Mouse (Mus musculus): ENCODE data around the gene Gys1. TPM values are rescaled to one million over a fixed set of nuclear protein-coding genes. Genes with fewer than 3 reads are reported as not detected.
"Not testable (repeated sequence)": the region's sequence is repeated elsewhere in the genome, so short reads cannot be mapped to it uniquely, and the experiment has no call there.

The Gys1 gene
- total RNA-seq, 1 experiment from 2014 or later: 7.5 TPM

- no peak for ATAC-seq (replicated peaks; ENCODE audit: low read depth, poor library complexity, severe bottlenecking)
Measured at GRCm38 (mm10) chr7:45475291-45475969, 40.8 kb downstream of the Gys1 start.

DNA sequence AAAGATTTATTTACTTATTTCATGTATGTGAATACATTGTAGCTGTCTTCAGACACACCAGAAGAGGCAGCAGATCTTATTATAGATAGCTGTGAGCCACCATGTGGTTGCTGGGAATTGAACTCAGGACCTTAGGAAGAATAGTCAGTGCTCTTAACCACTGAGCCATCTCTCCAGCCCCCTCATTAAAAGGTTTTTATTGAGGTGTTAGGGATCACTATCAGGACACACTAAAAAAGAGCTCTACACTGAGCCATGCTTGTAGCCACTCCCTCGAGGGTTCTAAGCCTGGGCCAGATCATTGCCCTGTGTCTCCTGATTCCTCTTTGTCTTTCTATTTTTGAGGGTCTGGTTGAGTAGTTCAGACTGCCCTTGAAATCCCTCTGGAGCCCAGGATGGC is 41.8 kb downstream of the Gys1 start:
- ATAC-seq (replicated peaks; ENCODE audit: low read depth, poor library complexity, severe bottlenecking): no peak

- ATAC-seq (replicated peaks; ENCODE audit: low read depth, poor library complexity, severe bottlenecking): peak; percentile 71; the same call in 1 of the 2 replicates
Measured at GRCm38 (mm10) chr7:45477003-45477402, 42.4 kb downstream of the Gys1 start.

GRCm38 (mm10) chr7:45478774-45479173 is 44.1 kb downstream of the Gys1 start:
- no peak for ATAC-seq (replicated peaks; ENCODE audit: low read depth, poor library complexity, severe bottlenecking)

GRCm38 (mm10) chr7:45480310-45480709 is 45.7 kb downstream of the Gys1 start:
- ATAC-seq (replicated peaks; ENCODE audit: low read depth, poor library complexity, severe bottlenecking): not testable (repeated sequence)

- ATAC-seq (replicated peaks; ENCODE audit: low read depth, poor library complexity, severe bottlenecking): peak; percentile 90
Measured at GRCm38 (mm10) chr7:45481374-45481927, 46.8 kb downstream of the Gys1 start, which contains the start of gene Tulp2. Gene Tulp2, plus strand, starts transcription at chr7:45481877.

DNA sequence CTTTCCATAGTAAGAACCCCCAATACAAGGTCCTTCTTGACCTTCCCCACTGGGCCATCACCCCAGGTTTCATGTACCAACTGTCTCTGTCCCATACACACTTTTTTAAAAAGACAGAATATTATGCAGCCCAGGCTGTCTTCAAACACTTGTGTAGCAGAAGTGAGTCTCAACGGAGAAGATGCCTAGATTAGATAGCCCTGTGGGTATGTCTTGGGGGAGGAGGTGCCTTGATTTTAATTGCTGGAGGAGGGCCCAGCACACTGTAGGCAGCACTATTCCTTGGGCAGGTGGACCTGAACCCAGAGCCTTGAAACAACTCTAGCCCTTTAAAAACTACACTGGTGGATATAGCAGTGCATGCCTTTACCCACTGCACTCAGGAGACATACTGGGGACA is 47.5 kb downstream of the Gys1 start:
- no peak for ATAC-seq (replicated peaks; ENCODE audit: low read depth, poor library complexity, severe bottlenecking)

DNA sequence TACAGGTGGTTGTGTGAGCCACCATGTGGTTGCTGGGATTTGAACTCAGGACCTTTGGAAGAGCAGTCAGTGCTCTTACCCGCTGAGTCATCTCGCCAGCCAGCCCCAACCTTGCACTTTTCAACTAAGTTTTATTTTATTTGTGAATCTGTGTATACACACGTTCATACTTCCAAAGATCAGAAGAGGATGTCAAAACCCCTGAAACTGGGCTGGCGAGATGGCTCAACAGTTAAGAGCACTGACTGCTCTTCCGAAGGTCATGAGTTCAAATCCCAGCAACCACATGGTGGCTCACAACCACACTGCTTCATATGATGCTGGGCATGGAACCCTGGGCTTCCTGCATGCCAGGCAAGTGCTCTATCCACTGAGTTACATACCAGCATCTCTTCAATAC is 50.3 kb downstream of the Gys1 start:
- ATAC-seq (replicated peaks; ENCODE audit: low read depth, poor library complexity, severe bottlenecking): not testable (repeated sequence)

- no peak for ATAC-seq (replicated peaks; ENCODE audit: low read depth, poor library complexity, severe bottlenecking)
Measured at GRCm38 (mm10) chr7:45486158-45486557, 51.5 kb downstream of the Gys1 start.

GRCm38 (mm10) chr7:45486761-45487415 is 52.2 kb downstream of the Gys1 start, which contains the start of gene Gm45808:
Gene Gm45808, minus strand, starts transcription at chr7:45486811.
- ATAC-seq (replicated peaks; ENCODE audit: low read depth, poor library complexity, severe bottlenecking): no peak

DNA sequence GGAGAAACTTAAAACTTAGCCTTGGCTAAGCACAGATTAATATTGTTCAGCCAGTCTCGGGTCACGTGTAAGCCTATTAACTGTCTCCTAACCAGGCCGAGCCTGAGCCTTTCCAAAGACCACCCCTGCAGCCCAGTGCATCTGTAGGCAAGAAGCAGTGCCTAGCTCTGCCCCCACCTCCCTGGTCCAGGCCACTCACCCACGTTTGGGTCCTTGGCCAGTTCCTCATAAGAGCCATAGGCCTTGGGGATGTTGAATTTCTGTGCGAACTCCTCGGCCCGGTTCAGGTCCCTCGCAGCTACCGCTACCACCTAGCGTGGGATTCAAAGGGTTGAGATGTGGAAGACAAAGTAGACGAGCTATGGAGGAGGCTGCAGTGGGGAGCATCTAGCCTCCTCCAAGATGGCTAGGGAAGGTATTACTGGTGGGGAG is 53.2 kb downstream of the Gys1 start:
- no peak for ATAC-seq (replicated peaks; ENCODE audit: low read depth, poor library complexity, severe bottlenecking)

DNA sequence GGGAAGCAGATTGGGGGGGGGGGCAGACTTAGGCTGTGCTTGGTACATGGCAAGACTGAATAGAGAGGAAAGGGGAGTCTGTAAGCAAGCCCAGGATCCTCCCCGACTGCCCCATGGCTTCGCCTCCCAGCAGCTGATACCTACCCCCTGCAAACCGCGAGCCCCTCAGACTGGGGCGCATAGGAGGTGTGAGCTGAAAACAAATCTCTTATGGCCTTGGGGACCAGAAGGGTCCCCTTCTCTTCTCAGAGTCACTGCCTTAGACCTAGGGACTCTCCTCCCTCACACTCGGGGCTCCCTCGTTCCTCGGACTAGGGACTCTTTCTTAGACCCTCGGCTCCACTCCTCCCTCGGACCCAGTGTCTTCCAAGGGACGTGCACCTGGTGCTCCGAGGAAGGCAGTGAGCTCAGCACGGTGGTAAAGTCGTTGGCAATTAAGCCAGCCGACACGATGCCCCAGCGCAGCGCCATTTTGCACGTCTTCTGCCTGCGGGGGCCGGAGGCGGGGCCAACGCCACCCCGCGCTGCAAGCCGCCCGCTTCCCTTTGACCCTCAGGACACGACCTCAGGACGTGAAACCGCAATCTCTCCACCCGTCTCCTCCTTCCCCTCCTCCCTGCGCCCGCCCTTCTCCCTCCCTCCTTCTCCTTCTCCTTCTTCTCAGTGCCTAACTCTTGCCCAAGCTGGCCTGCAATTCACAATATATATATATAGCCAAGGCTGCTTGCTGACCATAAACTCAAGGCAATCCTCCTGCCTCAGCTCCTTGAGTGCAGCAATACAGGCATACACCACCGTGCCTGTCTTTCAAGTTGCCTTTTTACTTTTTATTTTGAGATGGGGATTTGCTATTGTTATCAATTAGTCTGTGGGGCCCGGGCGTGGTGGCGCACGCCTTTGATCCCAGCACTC is 53.9 kb downstream of the Gys1 start, which contains the start of gene Dhdh:
Dhdh (minus strand) TSS at position 513 of the 912 bp plus-strand sequence.
- ATAC-seq (replicated peaks; ENCODE audit: low read depth, poor library complexity, severe bottlenecking): peak; percentile 79

GRCm38 (mm10) chr7:45489578-45489977 is 54.9 kb downstream of the Gys1 start:
- no peak for ATAC-seq (replicated peaks; ENCODE audit: low read depth, poor library complexity, severe bottlenecking)

DNA sequence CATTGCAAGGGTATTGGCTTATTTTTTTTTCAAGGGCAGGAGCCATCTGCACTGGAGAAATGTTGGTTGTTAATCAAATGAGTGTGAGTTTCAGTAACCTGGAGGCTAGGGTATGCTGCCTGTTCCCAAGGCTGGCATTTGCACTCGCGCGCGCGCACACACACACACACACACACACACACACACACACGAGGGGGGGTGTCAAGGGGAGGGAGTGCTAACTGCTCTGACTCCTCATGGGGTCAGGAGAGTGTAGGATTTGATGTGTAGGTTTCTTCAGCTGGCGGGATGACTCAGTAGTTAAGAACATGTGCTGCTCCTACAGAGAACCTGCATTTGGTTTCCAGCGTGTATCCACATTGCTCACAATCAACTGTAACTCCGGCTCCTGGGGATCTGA is 56.2 kb downstream of the Gys1 start:
- 0 out of 2 replicates have a peak, but pooled peaks have one; percentile 7 for ATAC-seq (replicated peaks; ENCODE audit: low read depth, poor library complexity, severe bottlenecking)

- peak; percentile 57 for ATAC-seq (replicated peaks; ENCODE audit: low read depth, poor library complexity, severe bottlenecking)
Measured at GRCm38 (mm10) chr7:45491264-45491663, 56.6 kb downstream of the Gys1 start.

GRCm38 (mm10) chr7:45492225-45492844 is 57.7 kb downstream of the Gys1 start:
- ATAC-seq (replicated peaks; ENCODE audit: low read depth, poor library complexity, severe bottlenecking): no peak

GRCm38 (mm10) chr7:45492951-45493350 is 58.3 kb downstream of the Gys1 start:
- no peak for ATAC-seq (replicated peaks; ENCODE audit: low read depth, poor library complexity, severe bottlenecking)

- ATAC-seq (replicated peaks; ENCODE audit: low read depth, poor library complexity, severe bottlenecking): no peak
Measured at GRCm38 (mm10) chr7:45494548-45494947, 59.9 kb downstream of the Gys1 start.

DNA sequence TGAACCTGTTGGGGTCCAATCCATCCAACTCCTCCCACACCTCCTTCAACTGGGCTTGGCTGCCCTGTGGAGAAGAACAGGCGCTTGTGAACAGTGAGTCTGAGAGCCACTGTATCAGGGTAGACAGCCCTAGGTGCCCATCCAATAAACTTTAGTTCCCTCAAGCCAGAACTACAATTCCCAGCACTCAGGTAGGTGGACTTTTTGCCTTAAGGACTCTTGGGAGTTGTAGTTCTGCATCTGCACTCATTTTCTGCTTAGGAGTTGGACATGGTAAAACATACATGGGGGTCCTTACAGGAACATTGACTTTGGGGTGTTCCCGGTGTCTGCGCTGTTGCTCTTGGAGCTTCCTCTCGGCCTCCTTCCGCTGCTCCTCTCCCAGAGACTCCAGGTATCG is 63.8 kb downstream of the Gys1 start:
- ATAC-seq (replicated peaks; ENCODE audit: low read depth, poor library complexity, severe bottlenecking): no peak

Measured in common myeloid progenitor, adult 5-6 weeks (primary cell).